Mouse (Mus musculus) liver, embryonic 14.5 days (tissue): ENCODE measurements at regions not wholly inside any gene's neighbourhood (a gene's known extent, or its start where the extent isn't known, plus 50 kb on each side); places are given as distances from the start of the nearest gene placed in this dataset.

Experiments
- ATAC-seq: fragments of 200-750 bp; cut with Nextera tagmentation; 2 replicates; pipeline ENCODE4 v1.8.0; 2017; ENCODE audit warnings: moderate number of reproducible peaks, mild to moderate bottlenecking, moderate library complexity; ENCODE audit not compliant: insufficient read depth
- DNase-seq, 3 experiments: peaks; one replicate each; pipeline ENCODE4 v3.0.0-alpha.2; 2012 to 2013; ENCODE audit warnings: low read depth in 3 of 3, low spot score in 3 of 3
- H3K27ac ChIP-seq: fragments of 300-500 bp; sonication (generic); 2 replicates; pipeline ENCODE4 v1.5.1; 2014; ENCODE audit warnings: moderate library complexity, mild to moderate bottlenecking, control low read depth, inconsistent platforms
- H3K27me3 ChIP-seq: fragments of 300-500 bp; sonication (generic); 2 replicates; pipeline ENCODE4 v1.6.1; 2014; ENCODE audit warnings: mild to moderate bottlenecking, low read length, moderate library complexity; ENCODE audit not compliant: control insufficient read depth, insufficient read depth
- H3K36me3 ChIP-seq: fragments of 300-500 bp; sonication (generic); replicated peaks from 2 replicates; pipeline ENCODE4 v1.6.1; 2014; ENCODE audit warnings: low read depth; ENCODE audit not compliant: control insufficient read depth, insufficient read depth
- H3K4me1 ChIP-seq, 2 experiments: fragments of 200-500 bp in 1 of 2; fragments of 300-500 bp in 1 of 2; sonication (generic) in 1 of 2; replicated peaks; 2 replicates each; pipeline ENCODE4 v1.6.1; 2012 to 2014; ENCODE audit warnings: antibody characterized with exemption in 1 of 2, inconsistent platforms in 1 of 2, low read length in 1 of 2; ENCODE audit not compliant: control insufficient read depth in 2 of 2, insufficient read depth in 2 of 2
- H3K4me2 ChIP-seq: fragments of 300-500 bp; sonication (generic); 2 replicates; pipeline ENCODE4 v1.6.1; 2014; ENCODE audit warnings: low read depth, mild to moderate bottlenecking, control low read depth, moderate library complexity
- H3K4me3 ChIP-seq, 2 experiments: fragments of 200-500 bp in 1 of 2; fragments of 300-500 bp in 1 of 2; sonication (generic) in 1 of 2; 2 replicates each; pipeline ENCODE4 v1.5.1; 2012 to 2014; ENCODE audit warnings: low read depth in 2 of 2, low read length in 2 of 2, mild to moderate bottlenecking in 2 of 2, control low read depth in 1 of 2, inconsistent platforms in 1 of 2, moderate library complexity in 1 of 2; ENCODE audit not compliant: insufficient read depth in 1 of 2
- H3K9ac ChIP-seq: fragments of 300-500 bp; sonication (generic); replicated peaks from 2 replicates; pipeline ENCODE4 v1.6.1; 2014; ENCODE audit warnings: mild to moderate bottlenecking, control low read depth, moderate library complexity
- H3K9me3 ChIP-seq: fragments of 300-500 bp; sonication (generic); 2 replicates; pipeline ENCODE4 v1.6.1; 2016; ENCODE audit warnings: low read length, mixed read lengths; ENCODE audit not compliant: control insufficient read depth
- CTCF ChIP-seq: IDR thresholded peaks from 2 replicates; pipeline ENCODE4 v1.5.1; 2016; ENCODE audit warnings: antibody characterized with exemption, low read depth, control low read depth
- EP300 ChIP-seq: IDR thresholded peaks from 2 replicates; pipeline ENCODE4 v1.6.1; 2016; ENCODE audit warnings: antibody characterized with exemption, low read depth
- WGBS: fragments of 180-500 bp; shearing (Covaris S2); extraction: QIAGEN DNeasy Blood & Tissue Kit; methylation state at CpG from one replicate; pipeline ENCODE4 v1.1.7; 2014; ENCODE audit not compliant: insufficient replicate concordance; 5-methylcytosine and 5-hydroxymethylcytosine counted together

- no peak for DNase-seq
- Histone ChIP-seq H3K4me3 (no peak overlapping the region), H3K27me3 (no peaks in the 10 kb centered on the region), H3K4me1 (no peaks in the 10 kb centered on the region), H3K9me3 (no peaks in the 10 kb centered on the region), H3K27ac (no peak overlapping the region), H3K9ac (no peak overlapping the region), H3K4me2 (no peak overlapping the region), H3K36me3 (no peaks in the 10 kb centered on the region)
- TF ChIP-seq EP300 (no peak), CTCF (no peak)
- 57% methylated on average over 15 of the region's 15 CpGs for WGBS
- ATAC-seq, result no peak
These were observed 452.7 kb upstream of the Pou3f3 start for GRCm38 (mm10) chr1:42242586-42243457.

- no peak overlapping the region for H3K4me3 ChIP-seq
- WGBS, result 43% methylated on average over 5 of the region's 5 CpGs
- no peak overlapping the region for H3K4me2 ChIP-seq
- TF ChIP-seq EP300, result no peak
- ATAC-seq (no peak), DNase-seq (no peak)
- no peaks in the 10 kb centered on the region for H3K27me3 ChIP-seq
- H3K9me3 ChIP-seq, result no peaks in the 10 kb centered on the region
- H3K9ac ChIP-seq, result no peak overlapping the region
- no peaks in the 10 kb centered on the region for H3K4me1 ChIP-seq
- H3K27ac ChIP-seq, result no peak overlapping the region
- no peaks in the 10 kb centered on the region for H3K36me3 ChIP-seq
These were observed 452.1 kb upstream of the Pou3f3 start for GRCm38 (mm10) chr1:42243458-42243855.

- no peak overlapping the region for H3K9ac ChIP-seq
- H3K36me3 ChIP-seq, result no peaks in the 10 kb centered on the region
- H3K4me3 ChIP-seq, result no peak overlapping the region
- ATAC-seq, result no peak
- DNase-seq, result no peak
- H3K27ac ChIP-seq, result no peak overlapping the region
- H3K4me2 ChIP-seq, result no peak overlapping the region
- no peaks in the 10 kb centered on the region for H3K27me3 ChIP-seq
- H3K4me1 ChIP-seq, result no peaks in the 10 kb centered on the region
- TF ChIP-seq EP300 (no peak), CTCF (no peak)
- WGBS, result 28% methylated on average over 14 of the region's 14 CpGs
- no peaks in the 10 kb centered on the region for H3K9me3 ChIP-seq
These were observed 451.7 kb upstream of the Pou3f3 start for GRCm38 (mm10) chr1:42243878-42244277.

GRCm38 (mm10) chr1:42252386-42252785, 443.2 kb upstream of the Pou3f3 start:
- Histone ChIP-seq H3K4me2 (no peak overlapping the region), H3K36me3 (no peaks in the 10 kb centered on the region), H3K27ac (no peak overlapping the region), H3K27me3 (no peaks in the 10 kb centered on the region), H3K4me3 (no peak overlapping the region), H3K9ac (no peak overlapping the region), H3K4me1 (no peaks in the 10 kb centered on the region), H3K9me3 (no peaks in the 10 kb centered on the region)
- DNase-seq (no peak), ATAC-seq (no peak)
- WGBS, result 50% methylated on average over 3 of the region's 3 CpGs
- no peak for TF ChIP-seq CTCF
- no peak for TF ChIP-seq EP300

- Histone ChIP-seq H3K4me2 (no peak overlapping the region), H3K9me3 (no peaks in the 10 kb centered on the region), H3K4me3 (no peak overlapping the region), H3K27ac (no peak overlapping the region), H3K36me3 (no peaks in the 10 kb centered on the region), H3K4me1 (no peaks in the 10 kb centered on the region), H3K9ac (no peak overlapping the region), H3K27me3 (no peaks in the 10 kb centered on the region)
- WGBS, result 55% methylated on average over 3 of the region's 3 CpGs
- TF ChIP-seq EP300, result no peak
- no peak for TF ChIP-seq CTCF
- DNase-seq, result no peak
- no peak for ATAC-seq
These were observed 441.8 kb upstream of the Pou3f3 start for GRCm38 (mm10) chr1:42253786-42254185.
